Mouse (Mus musculus): Measurements from ENCODE around the gene Mutyh.

Gene Mutyh

DNA sequence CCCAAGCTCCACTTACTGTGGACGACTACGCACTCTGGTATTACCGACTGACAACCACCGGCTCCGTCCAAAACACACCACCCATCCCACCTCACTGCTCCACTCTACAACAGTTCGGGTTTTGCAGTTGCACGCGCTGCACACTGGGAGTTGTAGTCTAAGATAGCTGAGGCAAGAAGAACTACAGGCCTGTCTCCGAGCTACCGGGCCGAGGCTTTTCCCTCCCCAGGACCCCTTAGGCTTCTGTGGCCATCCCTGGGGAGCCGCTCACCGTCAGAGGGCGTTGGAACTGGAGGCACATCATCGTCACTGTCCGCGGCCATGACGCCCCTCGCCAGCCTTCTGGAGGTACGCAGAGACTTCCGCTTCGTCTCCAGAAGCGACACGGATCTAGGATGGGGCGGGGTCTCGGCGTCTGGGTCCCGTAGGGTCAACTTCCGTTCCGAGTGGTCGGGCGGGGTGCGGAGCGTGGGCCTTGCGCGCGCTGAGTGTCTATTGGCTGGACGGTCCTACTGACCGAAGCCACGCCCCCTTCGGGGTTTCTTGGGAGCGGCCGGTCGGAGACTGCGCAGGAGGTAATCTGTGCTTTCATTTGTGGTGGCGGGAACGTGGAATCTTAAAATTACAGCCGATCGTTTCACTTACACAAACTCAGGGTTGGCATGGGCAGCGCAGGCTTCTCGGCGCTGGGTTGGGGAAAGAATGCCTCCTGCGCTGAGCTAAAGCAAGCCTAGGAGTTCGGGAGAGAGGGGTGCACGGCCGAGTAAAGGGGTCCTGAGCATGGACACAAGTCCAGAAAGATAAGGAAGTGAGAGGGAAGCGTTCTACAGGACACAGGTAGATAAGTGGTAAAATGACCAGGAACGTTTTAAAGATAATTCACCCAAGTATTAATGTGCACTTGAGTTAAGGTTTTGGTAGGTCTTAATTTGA is at the start of gene Mutyh, which contains the start of gene Toe1:
Gene Mutyh (plus strand): TSS at position 527 of the 933 bp plus-strand sequence.
Gene Toe1 (minus strand): TSS at position 444 of the 933 bp plus-strand sequence.
- in situ Hi-C loops (cut with MseI, MboI), result no loop called here

DNA sequence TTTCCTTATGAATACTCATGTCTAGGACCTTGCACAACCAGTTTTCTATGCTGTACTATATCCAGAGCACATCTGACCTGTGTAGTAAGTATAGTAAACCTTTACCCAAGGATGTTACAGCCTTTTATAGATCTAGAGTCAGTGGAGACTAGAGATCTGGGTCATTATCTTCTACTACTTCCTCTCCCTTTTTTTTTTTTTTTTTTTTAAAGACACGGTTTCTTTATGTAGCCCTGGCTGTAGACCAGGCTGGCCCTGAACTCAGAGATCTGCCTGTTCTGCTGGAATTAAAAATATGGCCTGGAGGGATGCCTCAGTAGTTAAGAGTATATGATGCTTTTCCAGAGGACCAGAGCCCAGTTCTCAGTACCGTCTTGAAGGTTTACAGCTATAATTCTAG is 45.6 kb upstream of the Mutyh start:
- in situ Hi-C loops (cut with MseI, MboI), result no loop called here

DNA sequence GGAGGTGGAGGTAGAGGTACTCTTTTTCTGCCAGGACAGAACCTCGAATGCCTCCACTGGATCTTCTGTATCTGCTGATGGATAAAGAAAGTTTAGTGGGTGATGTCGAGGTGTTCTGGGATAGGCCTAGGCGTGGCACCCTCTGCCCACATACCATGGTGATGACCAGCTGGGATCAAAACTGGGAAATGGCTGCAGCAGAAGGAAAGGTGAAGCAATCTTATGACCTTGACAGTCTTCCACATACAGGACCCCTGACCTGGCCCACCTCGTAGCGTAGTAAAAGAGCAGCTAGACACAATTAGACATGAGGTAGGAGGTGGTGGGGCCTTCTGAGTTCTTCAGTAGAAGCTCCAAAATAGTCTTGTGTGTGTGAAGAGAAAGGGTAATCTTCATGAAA is 43.5 kb upstream of the Mutyh start:
- in situ Hi-C loops (cut with MseI, MboI), result no loop called here

DNA sequence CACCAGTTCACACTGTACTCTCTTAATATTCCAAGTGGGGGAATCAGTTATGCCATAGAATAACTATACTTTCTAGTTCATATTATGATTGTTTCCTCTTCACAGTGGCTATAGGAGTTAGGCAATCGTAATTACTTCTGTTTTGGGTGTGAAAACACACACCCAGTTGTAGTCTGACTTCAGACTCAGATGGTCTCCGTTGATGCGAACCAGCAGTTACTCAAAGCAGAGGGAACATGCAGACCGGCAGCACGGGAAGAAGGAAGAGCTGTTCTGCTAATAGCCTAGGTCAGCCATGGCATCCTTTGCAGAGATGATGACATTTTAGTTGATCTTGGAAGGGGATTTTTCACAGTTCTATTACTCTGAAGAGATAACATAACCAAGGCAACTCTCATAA is 39.0 kb upstream of the Mutyh start:
- in situ Hi-C loops (cut with MseI, MboI), result no loop called here

DNA sequence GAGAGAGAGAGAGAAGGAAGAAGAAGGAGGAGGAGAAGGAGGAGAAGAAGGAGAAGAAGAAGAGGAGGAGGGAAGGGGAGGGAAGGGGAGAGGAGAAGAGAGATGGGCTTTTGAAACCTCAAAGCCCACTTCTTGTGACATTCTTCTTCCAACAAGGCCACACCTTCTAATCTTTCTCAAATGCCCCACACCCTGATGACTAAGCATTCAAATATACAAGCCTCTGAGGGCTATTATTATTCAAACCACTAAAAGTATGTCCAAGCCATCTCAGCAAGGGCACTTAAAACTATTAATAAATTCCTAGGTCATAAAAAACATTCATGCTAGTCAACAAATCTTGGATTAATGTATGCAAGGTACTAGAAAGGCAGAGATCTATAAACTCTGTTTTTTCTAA is 38.5 kb upstream of the Mutyh start:
- in situ Hi-C loops (cut with MseI, MboI), result no loop called here

DNA sequence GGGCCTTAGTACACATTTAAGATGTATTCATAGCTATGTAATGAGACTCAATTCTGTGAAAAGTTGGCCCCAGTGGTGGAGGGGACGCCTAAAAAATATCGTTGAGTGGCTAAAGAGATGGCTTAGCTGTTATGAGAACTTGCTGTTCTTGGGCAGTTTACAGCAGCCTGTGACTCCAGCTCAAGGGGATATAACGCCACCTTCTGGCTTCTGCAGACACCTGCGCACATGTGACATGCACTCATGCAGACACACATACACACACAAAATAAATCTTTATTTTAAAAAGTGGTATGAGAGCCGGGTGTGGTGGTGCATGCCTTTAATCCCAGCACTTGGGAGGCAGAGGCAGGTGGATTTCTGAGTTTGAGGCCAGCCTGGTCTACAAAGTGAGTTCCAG is 31.1 kb upstream of the Mutyh start:
- in situ Hi-C loops (cut with MseI, MboI), result no loop called here

DNA sequence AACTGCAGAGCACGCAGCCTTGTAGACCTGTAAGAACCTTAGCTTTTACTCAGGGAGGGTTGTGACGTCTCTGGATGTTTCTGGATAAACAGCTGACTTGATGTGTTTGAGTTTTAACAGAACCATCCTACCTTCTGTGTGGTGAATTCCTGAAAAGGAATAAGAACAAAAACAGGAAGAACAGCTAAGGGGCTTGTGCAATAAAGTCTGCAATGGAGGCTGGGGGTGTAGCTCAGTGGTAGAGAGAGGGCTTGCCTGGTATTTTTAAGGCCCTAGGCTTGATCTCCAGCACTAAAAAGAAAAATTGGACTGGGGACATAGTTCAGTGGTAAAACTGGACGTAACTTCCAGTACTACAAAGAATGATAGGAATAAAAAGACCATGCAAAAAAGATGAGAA is 30.4 kb upstream of the Mutyh start:
- in situ Hi-C loops (cut with MseI, MboI), result no loop called here

DNA sequence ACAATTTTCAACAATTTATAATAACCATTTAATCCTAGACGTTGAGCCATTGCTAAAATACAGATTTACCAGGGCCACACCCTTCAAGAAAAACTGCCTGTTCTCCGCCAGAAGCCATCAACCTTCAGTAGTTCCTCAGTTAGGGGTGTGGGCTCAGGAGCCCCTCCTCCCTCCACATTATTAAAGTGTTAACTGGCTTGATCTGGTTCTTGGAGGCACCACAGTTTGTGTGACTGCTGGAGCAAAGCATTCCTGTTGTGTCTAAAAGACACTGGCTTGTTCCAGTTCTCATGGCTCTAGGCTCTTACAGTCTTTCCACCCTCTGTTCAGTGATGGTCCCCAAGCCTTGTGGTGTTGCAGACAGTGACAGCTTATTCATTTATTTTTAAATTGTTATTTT is 27.0 kb upstream of the Mutyh start:
- in situ Hi-C loops (cut with MseI, MboI), result no loop called here

DNA sequence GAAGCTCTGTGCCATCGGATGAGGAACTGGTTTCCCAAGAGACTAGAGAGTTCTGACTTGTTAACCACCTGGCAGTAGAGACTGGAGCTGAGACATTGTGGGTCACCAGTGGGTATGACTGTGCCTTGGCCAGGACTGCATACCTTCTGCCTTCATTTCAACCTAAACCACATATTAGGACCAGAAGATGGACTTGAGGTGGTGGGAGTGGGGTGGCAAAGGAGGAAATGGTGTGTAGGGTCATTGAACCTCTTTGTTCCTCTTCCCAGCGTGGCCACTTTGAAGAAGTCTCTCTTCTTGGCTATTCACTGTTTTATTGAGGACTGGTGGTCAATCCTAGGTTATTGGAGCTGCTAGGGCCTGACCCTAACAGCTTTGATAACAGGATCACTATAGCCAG is 26.2 kb upstream of the Mutyh start:
- in situ Hi-C loops (cut with MseI, MboI), result no loop called here

DNA sequence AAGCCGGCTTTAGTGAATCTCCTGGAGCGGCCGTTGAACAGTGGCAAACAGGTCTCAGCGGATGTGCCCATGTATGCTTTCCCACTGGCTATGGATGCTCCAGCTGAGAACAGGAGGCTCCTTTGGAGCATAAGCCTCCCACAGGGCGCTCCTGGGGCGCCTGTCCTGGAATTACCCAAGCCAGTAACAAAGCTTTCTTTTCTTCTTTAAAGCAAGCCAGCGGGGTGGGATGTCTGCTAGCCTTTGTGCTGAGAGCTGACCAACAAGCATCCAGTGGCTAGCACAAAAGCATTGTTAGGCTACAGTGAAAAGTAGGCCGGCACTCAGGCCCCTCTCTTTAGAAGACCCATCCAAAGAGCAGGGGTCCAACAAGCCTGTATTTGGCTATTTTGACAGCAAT is 25.4 kb upstream of the Mutyh start:
- in situ Hi-C loops (cut with MseI, MboI), result no loop called here

DNA sequence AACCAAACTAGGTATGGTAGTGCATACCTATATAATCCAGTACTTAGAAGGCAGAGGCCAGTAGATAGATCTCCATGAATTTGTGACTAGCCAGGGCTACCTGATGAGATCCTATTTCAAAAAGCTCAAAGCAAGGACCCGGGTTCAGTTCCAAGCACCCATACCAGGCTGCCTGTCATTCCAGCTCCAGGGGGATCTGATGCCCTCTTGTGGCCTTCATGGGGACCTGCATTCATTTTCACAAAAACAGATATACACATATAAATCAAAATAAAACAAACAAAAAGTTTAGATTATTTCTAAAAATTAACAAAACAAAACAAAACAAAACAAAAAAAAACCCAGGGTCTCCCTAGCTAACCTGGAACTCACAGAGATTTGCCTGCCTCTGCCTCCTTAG is 20.9 kb upstream of the Mutyh start:
- in situ Hi-C loops (cut with MseI, MboI), result loop anchor here (5.0 kb wide), 1 partner anchor 69 kb away; no protein-coding TSS in a partner anchor

DNA sequence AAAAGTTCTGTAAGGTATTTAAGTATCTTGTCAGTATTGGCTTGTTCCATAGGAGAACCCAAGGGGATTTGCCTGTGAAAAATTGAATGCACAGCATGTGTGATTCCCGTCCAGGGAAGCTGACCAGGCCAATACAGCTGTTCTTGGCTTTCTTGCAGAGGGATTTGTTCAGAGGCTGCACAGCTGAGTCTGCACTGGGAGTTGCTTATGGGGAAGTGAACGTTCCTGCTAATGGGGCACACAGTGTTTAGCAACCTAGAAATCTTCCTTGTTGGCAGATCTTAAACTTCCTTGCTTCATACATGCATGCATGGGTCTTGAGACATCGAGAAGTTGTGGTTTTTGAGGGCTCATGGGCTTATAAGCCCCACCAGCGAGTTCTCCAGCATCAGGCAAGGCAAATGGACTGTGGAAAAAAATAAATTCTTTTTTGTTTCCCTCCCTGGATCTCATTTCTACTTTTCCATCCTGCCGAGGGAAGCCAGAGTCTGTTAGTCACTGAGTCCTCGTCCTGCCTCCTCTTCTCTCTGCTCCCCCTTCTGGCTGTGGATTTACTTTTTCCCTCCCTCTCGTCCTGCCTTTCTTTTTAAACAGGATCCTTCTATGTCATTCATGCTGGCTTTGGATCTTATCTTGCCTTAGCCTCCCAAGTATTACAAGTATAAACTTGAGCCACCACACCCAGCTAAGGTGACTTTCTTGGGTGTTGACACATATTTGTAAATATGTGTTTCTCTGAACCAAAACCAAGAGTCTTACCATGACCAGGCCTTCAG is 19.4 kb upstream of the Mutyh start:
- in situ Hi-C loops (cut with MseI, MboI), result loop anchor here (5.0 kb wide), 1 partner anchor 71 kb away; no protein-coding TSS in a partner anchor

DNA sequence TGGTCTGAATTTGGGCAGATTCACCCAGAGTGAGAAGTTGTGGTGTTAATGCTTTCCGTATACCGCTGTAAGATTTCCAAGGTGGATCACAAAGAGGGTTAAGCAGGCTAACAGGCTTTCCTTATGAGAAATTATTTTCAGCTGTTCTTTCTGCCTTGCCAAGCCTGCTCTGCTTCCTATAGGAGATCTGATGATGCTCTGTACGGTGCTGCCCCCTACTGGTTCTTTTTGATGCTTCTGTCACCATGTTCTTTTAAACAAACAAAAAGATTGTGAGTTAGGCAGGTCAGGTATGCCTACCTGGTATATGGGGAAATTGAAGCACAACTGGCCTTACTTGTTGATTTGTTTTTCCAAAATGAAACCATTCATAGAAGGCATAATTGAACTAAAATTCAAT is 18.6 kb upstream of the Mutyh start:
- in situ Hi-C loops (cut with MseI, MboI), result loop anchor here (5.0 kb wide), 1 partner anchor 72 kb away; no protein-coding TSS in a partner anchor

DNA sequence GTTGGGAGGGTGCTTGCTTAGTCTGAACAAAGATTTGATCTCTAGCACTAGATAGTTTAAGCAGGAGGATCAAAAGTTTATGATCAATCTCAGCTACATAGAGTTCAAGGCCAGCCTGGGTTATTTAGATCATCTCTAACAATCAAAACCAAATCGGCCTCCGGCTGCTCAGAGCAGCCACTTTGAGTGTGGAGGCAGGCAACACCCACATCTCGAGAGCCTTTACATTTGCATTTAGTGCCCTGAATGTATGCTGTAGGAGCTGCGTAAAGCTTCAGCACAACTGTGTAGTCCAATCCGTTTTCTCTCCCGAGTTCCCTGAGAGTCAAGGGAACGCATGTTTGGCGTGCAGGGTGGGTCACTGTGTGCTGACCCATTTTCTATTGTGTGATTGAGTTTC is 15.1 kb upstream of the Mutyh start:
- in situ Hi-C loops (cut with MseI, MboI), result no loop called here

DNA sequence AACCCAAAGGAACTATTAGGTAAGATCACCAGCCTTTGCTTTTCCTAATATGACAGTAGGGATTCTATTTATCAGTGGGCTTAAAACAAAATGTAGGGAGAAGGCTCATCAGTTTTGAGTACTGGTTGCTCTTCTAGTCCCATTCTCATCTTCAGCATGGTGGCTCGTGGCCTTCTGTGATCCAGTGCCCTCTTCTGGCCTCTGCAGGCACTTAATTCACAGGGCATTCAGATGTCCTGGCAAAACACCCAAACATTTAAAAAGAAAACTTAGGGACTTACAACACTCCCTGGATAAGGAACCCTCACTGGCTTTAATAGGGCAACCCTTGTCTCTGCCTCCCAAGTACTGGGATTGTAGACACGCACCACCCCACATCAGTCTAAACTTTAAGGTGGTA is 13.2 kb upstream of the Mutyh start:
- in situ Hi-C loops (cut with MseI, MboI), result no loop called here

DNA sequence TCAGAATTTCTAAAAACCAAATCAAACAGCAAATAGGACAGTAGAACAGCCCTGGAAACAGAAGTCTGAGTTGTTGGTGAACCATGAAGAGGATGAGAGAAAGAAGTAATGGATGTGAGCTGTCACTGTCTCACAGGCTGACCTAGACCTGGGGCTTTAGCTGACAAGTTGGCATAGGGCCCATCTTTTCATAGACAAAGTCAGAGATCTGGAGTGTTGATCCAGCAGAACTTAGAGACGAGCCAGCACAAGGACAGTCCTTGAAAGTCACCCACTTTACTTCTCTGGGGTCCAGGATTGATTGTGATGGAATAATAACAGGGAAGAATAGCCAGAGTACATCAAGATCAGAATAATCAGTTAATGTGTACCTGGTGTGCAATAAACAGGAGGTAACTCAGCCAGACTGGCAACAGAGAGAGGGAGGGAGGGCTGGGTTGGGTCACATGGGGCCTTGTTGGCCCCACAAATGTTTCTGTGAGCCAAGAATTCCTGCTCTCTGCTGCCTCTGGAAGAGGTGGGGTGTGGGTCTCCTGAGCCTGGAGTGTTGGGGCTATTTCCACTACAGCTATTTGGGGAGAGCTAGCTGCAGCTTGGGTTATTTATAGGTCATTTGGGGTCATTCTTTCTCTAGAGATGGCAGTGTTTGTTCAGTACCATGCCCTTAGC is 10.9 kb upstream of the Mutyh start:
- in situ Hi-C loops (cut with MseI, MboI), result no loop called here

DNA sequence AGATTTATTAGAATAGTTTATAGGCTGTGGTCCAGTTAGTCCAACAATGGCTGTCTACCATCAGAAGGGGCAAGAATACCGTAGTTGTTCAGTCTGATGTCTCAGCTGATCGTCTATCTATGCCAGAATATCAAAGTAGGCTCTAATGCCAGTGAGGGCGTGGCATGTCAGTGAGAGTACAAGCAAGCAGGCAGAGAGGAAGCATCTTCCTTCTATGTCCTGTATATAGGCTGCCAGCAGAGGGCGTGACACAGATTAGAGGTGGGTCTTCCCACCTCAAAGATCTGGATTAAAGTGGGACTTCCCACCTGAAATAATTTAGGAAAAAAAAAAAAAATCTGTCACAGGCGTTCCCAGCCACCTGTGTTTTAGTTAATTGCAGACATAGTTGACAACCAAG is 7.6 kb upstream of the Mutyh start:
- in situ Hi-C loops (cut with MseI, MboI), result no loop called here

DNA sequence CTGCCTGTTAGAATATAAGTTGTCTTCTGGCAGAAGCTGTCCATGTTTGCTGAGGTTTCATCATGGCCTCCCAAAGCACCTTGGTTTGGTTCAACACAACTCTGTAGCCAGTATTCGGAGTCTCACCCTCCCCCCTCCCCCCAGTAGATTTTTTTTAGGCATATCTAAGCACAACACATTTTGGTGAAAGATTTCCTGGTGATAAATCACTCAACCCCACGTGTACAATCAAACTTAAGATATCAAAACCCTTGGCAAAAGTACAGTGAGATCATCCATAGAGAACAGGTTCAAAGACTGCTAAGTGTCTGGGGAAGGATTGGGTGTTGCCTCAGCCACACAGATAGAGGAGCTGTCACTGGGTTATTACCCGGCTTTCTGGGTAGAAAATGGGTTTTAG is 3.5 kb downstream of the Mutyh start:
- in situ Hi-C loops (cut with MseI, MboI), result no loop called here

DNA sequence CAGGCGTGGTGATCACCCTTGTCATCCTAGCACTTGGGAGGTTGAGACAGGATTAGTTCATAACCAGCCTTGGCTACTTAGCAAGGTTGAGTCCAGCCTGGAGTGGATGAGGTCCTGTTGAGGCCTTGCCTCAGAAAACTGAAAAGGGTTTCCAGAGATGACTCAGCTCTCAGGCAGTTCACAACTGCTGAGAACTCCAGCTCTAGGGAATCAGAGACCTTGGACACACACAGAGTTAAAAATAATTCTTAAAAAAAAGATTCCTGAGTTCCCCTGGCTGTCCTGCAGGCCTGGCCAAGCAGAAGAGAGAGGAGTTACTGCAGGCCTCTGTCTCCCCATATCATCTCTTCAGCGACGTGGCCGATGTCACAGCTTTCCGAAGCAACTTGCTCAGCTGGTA is 7.8 kb downstream of the Mutyh start:
- in situ Hi-C loops (cut with MseI, MboI), result no loop called here

DNA sequence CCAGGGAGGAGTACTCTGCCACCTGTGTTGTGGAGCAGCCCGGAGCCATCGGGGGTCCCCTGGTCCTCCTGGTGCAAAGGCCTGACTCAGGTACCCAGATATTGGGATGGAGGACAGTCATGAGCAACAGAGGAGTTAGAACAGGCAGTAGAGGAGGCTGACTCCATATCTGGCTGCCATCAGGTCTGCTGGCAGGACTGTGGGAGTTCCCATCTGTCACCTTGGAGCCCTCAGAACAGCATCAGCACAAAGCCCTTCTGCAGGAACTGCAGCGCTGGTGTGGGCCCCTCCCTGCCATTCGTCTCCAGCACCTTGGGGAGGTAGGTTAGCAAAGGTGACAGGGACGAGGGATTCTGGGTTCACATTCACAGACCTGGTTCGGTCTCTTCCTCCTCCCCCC is 10.0 kb downstream of the Mutyh start:
- in situ Hi-C loops (cut with MseI, MboI), result no loop called here

DNA sequence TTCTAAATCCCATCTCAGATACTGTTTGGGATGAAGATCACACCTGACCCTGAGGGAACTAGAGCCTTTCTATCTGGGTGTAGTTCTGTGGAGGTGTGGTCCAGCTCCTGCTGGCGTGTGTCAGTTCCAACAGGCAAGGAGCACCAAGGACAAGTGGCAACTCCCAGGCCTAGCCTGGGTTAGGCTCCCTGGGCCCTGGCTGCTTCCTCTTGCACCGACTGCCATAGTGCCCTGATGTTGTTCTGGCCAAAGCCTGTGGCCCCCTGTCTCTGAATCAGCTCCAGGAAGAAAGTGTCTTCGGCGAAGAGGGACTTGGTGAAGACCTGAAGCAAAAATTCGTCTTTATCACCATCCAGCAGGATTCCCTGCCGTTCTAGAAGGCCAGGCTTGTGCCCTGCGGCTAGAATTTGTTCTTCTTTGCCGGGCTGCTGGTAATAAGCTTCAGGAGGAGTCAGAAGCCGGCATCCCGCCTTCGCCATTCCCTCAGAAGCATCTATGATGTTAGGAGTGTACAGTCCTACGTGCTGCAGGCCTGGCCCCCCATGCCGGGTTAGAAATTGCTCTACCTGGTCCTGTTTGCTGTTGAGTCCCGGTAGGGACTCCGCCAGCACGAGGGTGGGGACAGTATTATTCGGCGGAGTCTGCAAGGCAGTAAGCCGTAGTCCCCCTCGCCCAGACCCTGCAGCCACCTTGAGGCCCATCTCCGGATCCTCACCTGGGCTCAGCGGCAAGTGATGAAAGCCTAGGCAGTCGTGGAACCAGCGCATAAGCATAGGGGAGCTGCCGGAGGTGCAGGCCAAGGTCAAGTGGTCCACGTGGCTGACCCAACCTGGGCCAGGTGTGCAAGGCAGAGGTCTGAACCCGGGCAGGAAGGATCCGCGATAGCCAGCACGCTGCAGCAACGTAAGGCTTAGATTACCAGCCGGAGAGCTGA is 12.7 kb downstream of the Mutyh start:
- in situ Hi-C loops (cut with MseI, MboI), result no loop called here

All from mouse trophoblast stem cell (cell line).